Mouse (Mus musculus): Measurements from ENCODE around the gene Hist1h3g.

Hist1h3g gene

DNA sequence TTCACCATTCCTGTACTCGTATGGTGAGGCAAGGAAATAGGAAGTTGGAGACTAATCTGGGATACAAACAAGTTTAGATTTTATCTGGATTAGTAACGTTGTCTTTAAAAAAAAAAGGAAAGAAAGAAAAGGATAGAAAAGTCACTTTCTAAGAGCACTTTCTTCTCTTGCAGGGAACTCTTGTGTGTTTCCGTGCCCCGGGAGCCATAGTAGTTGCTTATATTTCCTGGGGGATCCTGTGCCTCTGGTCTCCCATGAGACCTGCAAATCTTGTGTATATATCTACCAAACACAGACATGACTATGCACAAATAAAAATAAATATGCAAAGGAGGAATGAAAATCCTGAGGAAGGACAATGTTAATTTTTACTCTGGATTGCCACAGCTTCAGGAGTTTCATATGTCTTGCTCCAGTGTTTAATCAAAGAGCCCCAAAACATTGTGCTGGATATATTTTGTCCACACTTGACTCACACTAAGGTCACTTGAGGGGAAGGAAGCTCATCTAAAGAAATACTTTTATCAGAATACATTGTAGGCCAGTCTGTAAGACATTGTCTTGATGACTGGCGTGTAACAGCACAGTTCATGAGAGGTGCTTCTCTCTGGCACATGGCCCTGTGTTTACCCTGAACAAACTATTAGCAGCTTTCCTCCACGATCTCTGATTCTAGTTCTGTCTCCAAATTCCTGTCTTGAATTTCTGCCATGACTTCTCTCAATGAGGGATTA lies 41.9 kb downstream of the Hist1h3g start:
- DNase-seq (ENCODE audit: low read depth, low spot score) = no peak

DNA sequence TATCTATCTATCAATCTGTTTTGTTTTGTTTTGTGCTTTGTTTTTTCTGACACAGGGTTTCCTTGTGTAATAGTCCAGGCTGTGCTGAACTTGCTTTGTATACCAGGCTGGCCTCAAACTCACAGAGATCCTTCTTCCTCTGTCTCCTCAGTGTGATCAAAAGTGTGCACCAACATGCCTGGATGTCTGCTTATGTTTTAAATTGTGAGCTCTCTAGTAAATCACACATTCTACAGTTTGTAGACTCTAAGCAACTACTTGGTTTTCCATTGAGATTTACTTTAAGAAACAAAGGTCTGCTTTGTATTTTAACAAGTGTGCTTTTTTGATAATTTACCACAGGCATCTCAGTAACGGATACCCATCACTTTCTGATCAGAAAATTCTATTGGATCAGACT lies 42.6 kb downstream of the Hist1h3g start:
- DNase-seq (ENCODE audit: low read depth, low spot score) = no peak

DNA sequence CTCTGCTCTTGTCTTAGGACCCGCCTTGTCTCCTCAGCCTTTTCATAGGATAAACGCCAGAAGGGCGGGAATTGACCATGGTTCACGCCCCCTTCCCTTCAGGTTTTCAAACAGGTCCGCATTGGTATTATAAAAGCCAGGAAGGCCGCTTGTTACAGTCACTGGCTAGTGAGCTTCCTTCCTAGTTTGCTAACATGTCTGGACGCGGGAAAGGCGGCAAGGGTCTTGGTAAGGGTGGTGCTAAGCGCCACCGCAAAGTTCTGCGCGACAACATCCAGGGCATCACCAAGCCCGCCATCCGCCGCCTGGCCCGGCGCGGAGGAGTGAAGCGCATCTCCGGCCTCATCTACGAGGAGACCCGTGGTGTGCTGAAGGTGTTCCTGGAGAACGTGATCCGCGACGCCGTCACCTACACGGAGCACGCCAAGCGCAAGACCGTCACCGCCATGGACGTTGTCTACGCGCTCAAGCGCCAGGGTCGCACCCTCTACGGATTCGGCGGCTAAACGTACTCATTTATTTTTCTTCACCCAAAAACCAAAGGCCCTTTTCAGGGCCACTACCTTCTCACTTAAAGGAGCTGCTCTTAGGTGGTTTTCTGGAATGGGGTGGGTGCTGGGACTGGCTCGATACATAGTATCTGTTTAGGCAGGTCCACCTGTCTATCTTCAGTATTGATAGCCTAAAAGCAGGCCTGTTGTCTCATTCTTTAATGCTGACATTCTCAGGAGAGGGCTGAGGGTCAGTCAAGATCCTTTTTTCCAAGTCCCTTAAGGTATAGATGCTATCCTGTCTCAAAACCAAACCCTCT lies 46.4 kb downstream of the Hist1h3g start, which contains the start of gene Hist1h4d:
TSS of gene Hist1h4d (plus strand) at position 191 of the 811 bp plus-strand sequence.
- peak; percentile 96 for DNase-seq (ENCODE audit: low read depth, low spot score)

DNA sequence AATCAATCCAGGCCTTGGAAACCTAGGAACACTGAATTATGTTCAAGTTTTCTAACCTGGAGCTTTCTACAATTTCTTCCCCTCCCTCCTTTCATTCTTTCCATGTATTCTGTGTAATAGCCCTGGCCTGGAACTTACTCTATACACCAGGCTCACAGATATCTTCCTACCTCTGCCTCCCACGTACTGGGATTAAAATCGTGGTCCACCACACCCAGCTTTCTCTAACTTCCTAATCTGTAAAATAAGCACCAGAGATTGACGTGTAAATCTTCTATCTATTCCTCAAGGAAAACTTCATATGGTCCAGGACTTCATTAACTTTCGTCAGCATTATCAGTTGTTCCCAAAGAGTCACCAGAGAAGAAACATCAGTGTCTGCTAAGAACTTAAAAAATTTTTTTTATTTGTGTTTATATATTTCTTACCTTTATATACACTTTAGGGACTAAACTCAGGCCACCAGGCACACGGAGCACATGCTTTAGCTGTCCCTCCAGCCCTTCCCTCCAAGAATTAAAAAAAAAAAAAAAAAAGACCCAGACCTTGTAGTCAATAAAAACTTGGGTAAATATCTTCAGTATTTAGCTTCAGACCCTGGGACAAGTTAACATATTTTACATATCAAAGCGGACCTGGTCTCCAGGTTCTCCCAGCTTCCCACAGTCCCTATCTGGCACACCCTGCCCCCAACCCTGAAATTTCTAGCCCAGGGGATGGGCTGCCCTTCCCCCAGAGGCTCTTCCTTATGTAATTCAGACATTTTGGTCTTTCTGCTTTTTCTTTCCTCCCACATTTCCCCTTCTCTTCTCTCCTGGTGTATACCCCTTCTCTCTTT lies 47.2 kb downstream of the Hist1h3g start:
- no peak for DNase-seq (ENCODE audit: low read depth, low spot score)

DNA sequence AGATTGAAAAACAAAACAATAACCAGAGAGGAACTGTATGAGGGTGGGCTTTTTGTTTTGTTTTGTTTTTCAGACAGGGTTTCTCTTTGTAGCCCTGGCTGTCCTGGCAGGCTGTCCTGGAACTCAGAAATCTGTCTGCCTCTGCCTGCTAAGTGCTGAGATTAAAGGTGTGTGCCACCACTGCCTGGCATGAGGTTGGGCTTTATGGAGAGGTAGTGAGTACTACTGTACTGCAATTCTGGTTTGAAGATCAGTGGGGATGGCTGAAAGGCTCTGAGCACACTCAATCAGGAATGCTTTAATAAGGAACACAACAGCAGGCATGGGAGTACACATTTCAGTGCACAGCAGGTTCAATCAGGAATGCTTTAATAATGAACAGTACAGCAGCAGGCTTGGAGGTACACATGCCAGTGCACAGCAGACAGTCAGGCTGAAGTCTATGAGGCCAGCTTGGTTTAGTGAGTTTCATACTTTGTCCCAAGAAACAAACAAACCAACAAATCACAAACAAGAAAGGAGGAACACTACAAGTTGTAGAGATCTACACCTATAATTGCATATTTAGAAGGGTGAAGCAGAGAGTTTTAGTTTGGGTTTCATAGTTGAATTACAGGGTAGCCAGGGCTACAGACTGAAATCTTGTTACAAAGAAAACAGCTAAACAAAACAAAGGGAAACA lies 48.3 kb downstream of the Hist1h3g start:
- DNase-seq (ENCODE audit: low read depth, low spot score) = no peak

DNA sequence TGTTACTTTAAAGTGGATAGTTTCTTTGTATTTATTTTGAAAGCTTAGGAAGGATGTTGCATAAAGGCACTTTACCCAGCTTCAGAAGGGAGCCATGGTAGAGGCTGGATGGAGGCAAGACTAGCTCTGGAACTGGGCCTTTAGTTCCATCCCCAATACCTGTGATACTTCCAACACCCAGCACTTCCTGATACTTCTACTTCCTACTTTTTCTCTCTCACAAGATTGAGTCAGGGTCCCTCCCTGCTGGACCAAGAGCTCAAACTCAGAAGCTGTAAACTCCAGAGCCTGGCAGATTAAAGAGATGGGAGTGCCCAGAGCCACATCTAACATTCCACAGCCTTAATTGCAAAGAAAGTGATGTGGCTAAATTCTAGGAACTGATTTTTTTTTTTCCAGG lies 49.1 kb downstream of the Hist1h3g start:
- DNase-seq (ENCODE audit: low read depth, low spot score) = no peak

DNA sequence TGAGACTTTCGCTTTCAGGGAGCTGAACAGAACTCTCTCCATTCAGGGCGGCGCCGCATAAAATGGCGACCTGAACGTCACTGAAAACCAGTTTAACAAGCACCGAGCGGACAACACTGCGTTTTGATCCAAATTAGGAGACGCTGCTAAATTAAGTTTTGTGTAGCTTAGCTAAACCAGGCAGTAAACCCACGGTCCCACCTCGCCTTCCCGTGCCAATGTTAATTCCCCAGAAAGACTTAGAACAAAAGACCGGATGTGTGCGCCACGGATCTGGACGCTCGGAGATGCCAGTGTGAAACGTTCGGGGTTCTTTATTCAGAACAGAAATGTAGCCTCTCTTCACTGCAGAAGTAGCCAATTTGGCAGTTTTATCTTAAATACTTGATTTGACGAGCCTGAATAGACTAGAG lies 49.8 kb downstream of the Hist1h3g start:
- DNase-seq (ENCODE audit: low read depth, low spot score) = no peak

Data from brain, embryonic 18.5 days (tissue).